Mouse (Mus musculus) neural tube, embryonic 14.5 days (tissue): Measurements from ENCODE around the gene Cep70. TPM values are rescaled to one million over a fixed set of nuclear protein-coding genes. Genes with fewer than 3 reads are reported as not detected.

Source experiments
- ATAC-seq: fragments of 200-750 bp; cut with Nextera tagmentation; 2 replicates; pipeline ENCODE4 v1.8.0; 2017; ENCODE audit warnings: low read depth, mild to moderate bottlenecking, moderate TSS enrichment, moderate library complexity
- H3K27ac ChIP-seq: fragments of 300-500 bp; sonication (generic); 2 replicates; pipeline ENCODE4 v1.5.1; 2014; ENCODE audit warnings: low read depth, mild to moderate bottlenecking, control low read depth, low read length, moderate library complexity, mixed read lengths
- H3K27me3 ChIP-seq: fragments of 300-500 bp; sonication (generic); 2 replicates; pipeline ENCODE4 v1.6.1; 2014; ENCODE audit warnings: low read length; ENCODE audit not compliant: control insufficient read depth, insufficient read depth
- H3K36me3 ChIP-seq: fragments of 300-500 bp; sonication (generic); 2 replicates; pipeline ENCODE4 v1.6.1; 2014; ENCODE audit warnings: low read length, mixed read lengths; ENCODE audit not compliant: control insufficient read depth, insufficient read depth
- H3K4me1 ChIP-seq: fragments of 300-500 bp; sonication (generic); 2 replicates; pipeline ENCODE4 v1.6.1; 2014; ENCODE audit warnings: low read length; ENCODE audit not compliant: control insufficient read depth, insufficient read depth
- H3K4me2 ChIP-seq: fragments of 300-500 bp; sonication (generic); 2 replicates; pipeline ENCODE4 v1.6.1; 2014; ENCODE audit warnings: mild to moderate bottlenecking, low read depth, low read length, control low read depth
- H3K4me3 ChIP-seq: fragments of 300-500 bp; sonication (generic); 2 replicates; pipeline ENCODE4 v1.5.1; 2014; ENCODE audit warnings: low read depth, low read length, control low read depth, mixed read lengths
- H3K9ac ChIP-seq: fragments of 300-500 bp; sonication (generic); replicated peaks from 2 replicates; pipeline ENCODE4 v1.6.1; 2014; ENCODE audit warnings: low read depth, mild to moderate bottlenecking, control low read depth, low read length, mixed read lengths
- H3K9me3 ChIP-seq: fragments of 300-500 bp; sonication (generic); 2 replicates; pipeline ENCODE4 v1.6.1; 2016; ENCODE audit warnings: low read length; ENCODE audit not compliant: control insufficient read depth
- WGBS: fragments of 180-500 bp; shearing (Covaris S2); extraction: QIAGEN DNeasy Blood & Tissue Kit; methylation state at CpG from one replicate; pipeline ENCODE4 v1.1.7; 2014; 5-methylcytosine and 5-hydroxymethylcytosine counted together
- polyA plus RNA-seq: library from polyadenylated mRNA; unstranded; fragments of >200 nt; fragmentation: Nextera tagmentation; extraction: Ambion mirVana; gene quantifications from 2 replicates; pipeline ENCODE4 v1.2.1, GENCODE M21; 2014

Cep70 gene
- polyA plus RNA-seq, 1 experiment from 2014 or later, result 62.1 TPM

GRCm38 (mm10) chr9:99256821-99257220 lies 13.7 kb downstream of the Cep70 start:
- Histone ChIP-seq H3K27me3 (no peaks in the 10 kb centered on the region), H3K4me1 (no peaks in the 10 kb centered on the region), H3K9ac (no peak overlapping the region), H3K4me3 (no peak overlapping the region), H3K27ac (no peak overlapping the region), H3K9me3 (no peaks in the 10 kb centered on the region), H3K36me3 (peaks cover 17% of the 10 kb centered on the region), H3K4me2 (no peak overlapping the region)
- 92% methylated on average over 3 of the region's 3 CpGs for WGBS
- no peak for ATAC-seq

GRCm38 (mm10) chr9:99258891-99259290 lies 15.7 kb downstream of the Cep70 start:
- Histone ChIP-seq H3K4me3 (no peak overlapping the region), H3K27me3 (no peaks in the 10 kb centered on the region), H3K36me3 (peaks cover 27% of the 10 kb centered on the region), H3K9me3 (no peaks in the 10 kb centered on the region), H3K9ac (no peak overlapping the region), H3K27ac (no peak overlapping the region), H3K4me2 (no peak overlapping the region), H3K4me1 (no peaks in the 10 kb centered on the region)
- WGBS, result 62% methylated on average over 5 of the region's 5 CpGs
- ATAC-seq, result no peak

GRCm38 (mm10) chr9:99304296-99304695 lies 61.1 kb downstream of the Cep70 start:
- no peak overlapping the region for H3K9ac ChIP-seq
- WGBS, result 92% methylated on average over 5 of the region's 5 CpGs
- peaks cover 17% of the 10 kb centered on the region for H3K36me3 ChIP-seq
- H3K4me1 ChIP-seq, result no peaks in the 10 kb centered on the region
- no peak overlapping the region for H3K27ac ChIP-seq
- no peaks in the 10 kb centered on the region for H3K27me3 ChIP-seq
- no peak for ATAC-seq
- no peak overlapping the region for H3K4me3 ChIP-seq
- H3K4me2 ChIP-seq, result no peak overlapping the region
- H3K9me3 ChIP-seq, result no peaks in the 10 kb centered on the region

DNA sequence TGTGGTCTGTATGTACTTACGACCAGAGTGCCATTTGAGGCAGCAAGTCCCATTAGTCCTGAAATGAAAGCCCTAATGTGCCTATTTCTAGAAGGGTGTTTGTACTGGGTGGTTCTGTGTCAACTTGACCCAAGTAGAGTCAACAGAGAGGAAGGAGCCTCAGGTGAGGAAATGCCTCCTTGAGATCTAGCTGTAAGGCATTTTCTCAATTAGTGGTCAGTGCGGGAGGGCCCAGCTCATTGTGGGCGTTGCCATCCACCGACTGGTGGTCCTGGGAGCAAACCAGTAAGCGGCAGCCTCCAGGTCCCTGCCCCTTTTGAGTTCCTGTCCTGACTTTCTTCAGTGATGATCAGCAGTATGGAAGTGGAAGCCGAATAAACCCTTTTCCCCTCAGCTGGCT lies 63.1 kb downstream of the Cep70 start:
- H3K36me3 ChIP-seq, result peaks cover 23% of the 10 kb centered on the region
- 85% methylated on average over 6 of the region's 6 CpGs for WGBS
- H3K27me3 ChIP-seq, result no peaks in the 10 kb centered on the region
- H3K4me3 ChIP-seq, result no peak overlapping the region
- no peak overlapping the region for H3K27ac ChIP-seq
- ATAC-seq, result no peak
- no peak overlapping the region for H3K4me2 ChIP-seq
- no peaks in the 10 kb centered on the region for H3K4me1 ChIP-seq
- no peak overlapping the region for H3K9ac ChIP-seq
- no peaks in the 10 kb centered on the region for H3K9me3 ChIP-seq

GRCm38 (mm10) chr9:99319343-99319951 lies 76.3 kb downstream of the Cep70 start:
- Histone ChIP-seq H3K4me2 (no peak overlapping the region), H3K4me1 (no peaks in the 10 kb centered on the region), H3K9ac (no peak overlapping the region), H3K9me3 (no peaks in the 10 kb centered on the region), H3K36me3 (no peaks in the 10 kb centered on the region), H3K4me3 (no peak overlapping the region), H3K27me3 (no peaks in the 10 kb centered on the region), H3K27ac (no peak overlapping the region)
- 58% methylated on average over 8 of the region's 8 CpGs for WGBS
- peak; percentile 63 for ATAC-seq

DNA sequence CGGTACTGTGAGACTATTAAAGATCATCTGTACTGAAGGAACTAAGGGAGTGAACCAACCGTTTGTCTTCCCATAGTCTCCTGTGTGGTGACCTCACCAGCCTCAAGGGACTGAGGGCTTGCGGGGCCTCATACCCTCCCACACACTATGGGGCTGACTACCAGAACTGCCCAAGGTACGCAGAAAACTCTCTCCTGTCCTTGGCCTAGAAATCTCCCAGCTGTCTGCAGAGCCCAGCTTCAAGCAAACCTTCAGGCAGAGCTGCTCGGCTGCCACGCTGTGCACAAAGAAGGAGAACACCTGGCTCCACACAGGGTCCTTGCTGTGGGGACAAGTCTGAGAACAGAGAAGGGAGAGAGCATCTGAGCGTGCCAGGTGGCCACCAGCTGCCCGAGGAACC lies 76.8 kb downstream of the Cep70 start:
- Histone ChIP-seq H3K27me3 (no peaks in the 10 kb centered on the region), H3K4me2 (no peak overlapping the region), H3K27ac (no peak overlapping the region), H3K36me3 (no peaks in the 10 kb centered on the region), H3K4me1 (no peaks in the 10 kb centered on the region), H3K9me3 (no peaks in the 10 kb centered on the region), H3K9ac (no peak overlapping the region), H3K4me3 (no peak overlapping the region)
- 81% methylated on average over 8 of the region's 8 CpGs for WGBS
- ATAC-seq, result no peak

- WGBS, result 91% methylated on average over 7 of the region's 7 CpGs
- Histone ChIP-seq H3K36me3 (no peaks in the 10 kb centered on the region), H3K4me1 (no peaks in the 10 kb centered on the region), H3K9me3 (no peaks in the 10 kb centered on the region), H3K4me3 (no peak overlapping the region), H3K27me3 (no peaks in the 10 kb centered on the region), H3K4me2 (no peak overlapping the region), H3K27ac (no peak overlapping the region), H3K9ac (no peak overlapping the region)
- ATAC-seq, result no peak
These were observed 82.2 kb downstream of the Cep70 start for GRCm38 (mm10) chr9:99325208-99325929.

DNA sequence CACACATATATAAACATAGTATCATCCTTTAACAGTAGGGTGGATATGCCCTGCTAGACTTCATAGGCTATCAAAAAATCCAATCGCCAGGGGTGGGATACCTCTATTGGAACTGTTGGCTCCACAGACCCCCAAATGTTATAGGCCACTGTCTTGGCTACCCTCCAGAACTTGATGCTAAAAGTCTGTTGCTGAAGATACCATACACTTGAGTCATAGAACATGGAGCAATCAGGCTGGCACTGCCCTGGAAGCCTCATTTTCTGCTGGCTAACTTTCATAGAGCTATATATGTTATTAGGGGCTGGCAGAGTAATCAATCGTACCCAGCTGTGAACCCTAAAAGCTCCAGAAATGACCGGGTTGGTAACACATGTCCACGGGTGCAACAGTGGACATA lies 82.8 kb downstream of the Cep70 start:
- Histone ChIP-seq H3K4me3 (no peak overlapping the region), H3K9me3 (no peaks in the 10 kb centered on the region), H3K27ac (no peak overlapping the region), H3K36me3 (no peaks in the 10 kb centered on the region), H3K4me2 (no peak overlapping the region), H3K27me3 (no peaks in the 10 kb centered on the region), H3K4me1 (no peaks in the 10 kb centered on the region), H3K9ac (no peak overlapping the region)
- ATAC-seq, result no peak
- 81% methylated on average over 4 of the region's 4 CpGs for WGBS

DNA sequence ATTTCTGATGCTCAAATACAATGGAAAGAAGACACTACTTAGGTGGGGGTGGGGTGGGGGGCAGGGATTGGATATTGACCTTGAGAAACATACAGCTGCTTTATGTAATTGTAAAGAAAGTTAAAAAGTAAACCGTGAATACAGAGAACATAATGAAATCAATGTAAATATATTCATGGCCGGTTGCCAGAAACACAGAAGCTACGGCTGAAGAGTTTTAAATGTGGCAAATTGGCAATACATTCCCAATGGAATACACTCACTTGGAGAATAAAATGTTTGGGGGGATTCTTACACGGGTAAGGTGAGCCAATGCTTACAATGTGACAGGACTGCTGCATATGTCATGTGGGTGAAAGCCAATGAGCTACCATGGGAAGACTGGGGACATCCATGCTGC lies 83.7 kb downstream of the Cep70 start:
- Histone ChIP-seq H3K27ac (no peak overlapping the region), H3K9ac (no peak overlapping the region), H3K4me1 (no peaks in the 10 kb centered on the region), H3K4me3 (no peak overlapping the region), H3K4me2 (no peak overlapping the region), H3K36me3 (no peaks in the 10 kb centered on the region), H3K9me3 (no peaks in the 10 kb centered on the region), H3K27me3 (no peaks in the 10 kb centered on the region)
- no peak for ATAC-seq
- 41% methylated on average over 4 of the region's 4 CpGs for WGBS
